Mouse (Mus musculus) layer of hippocampus, adult 11-12 months (tissue): Measurements from ENCODE around the gene Aldh1b1.

Experiments used
- DNase-seq: peaks from one replicate; pipeline ENCODE4 v3.0.0; 2022; ENCODE audit warnings: low spot score

Aldh1b1 gene

GRCm38 (mm10) chr4:45826275-45827040, 27.6 kb downstream of the Aldh1b1 start, which contains the start of gene Igfbpl1:
TSS of gene Igfbpl1 (minus strand) at chr4:45826923.
- no peak for DNase-seq

DNA sequence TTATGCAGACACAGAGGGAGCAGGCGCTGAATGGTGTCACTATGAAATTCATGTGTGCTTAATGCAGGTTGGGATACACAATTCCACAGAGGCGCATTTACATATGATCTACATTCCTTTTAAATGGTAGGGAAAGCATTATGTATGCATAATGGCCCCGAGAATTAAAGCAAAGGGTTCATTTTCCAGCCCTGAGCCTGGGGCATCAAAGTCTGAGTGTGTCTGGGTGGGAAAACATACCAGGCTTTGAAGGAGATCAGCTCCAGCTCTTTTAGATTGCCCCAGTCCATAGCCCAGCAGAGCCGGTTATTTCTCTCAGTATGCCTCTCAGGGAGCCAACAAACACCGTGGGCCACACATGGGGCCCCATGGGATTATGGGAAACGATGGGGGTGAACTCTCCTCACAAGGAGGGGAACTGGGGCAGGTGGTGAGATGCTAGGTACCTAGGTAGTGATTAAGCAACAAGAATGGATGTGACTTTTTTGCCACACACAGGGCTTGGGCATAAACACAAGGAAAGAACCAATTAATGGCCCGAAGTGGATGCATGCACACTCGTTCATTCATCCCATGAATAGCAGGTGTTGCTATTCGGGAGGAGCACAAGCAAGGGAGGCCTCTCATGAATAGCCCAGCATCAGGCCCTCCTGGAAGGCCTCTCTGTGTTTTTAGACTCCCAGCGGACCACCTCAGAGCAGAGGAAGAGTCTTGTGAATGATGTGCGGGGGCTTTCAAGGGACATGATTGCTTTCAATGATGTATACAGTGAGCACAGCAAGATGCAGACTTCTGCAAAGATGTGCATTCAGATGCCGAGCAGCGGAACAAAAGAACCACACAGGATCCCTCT, 31.3 kb downstream of the Aldh1b1 start:
- no peak for DNase-seq

- no peak for DNase-seq
These were observed 33.2 kb downstream of the Aldh1b1 start for GRCm38 (mm10) chr4:45831996-45832395.

GRCm38 (mm10) chr4:45833461-45833860, 34.6 kb downstream of the Aldh1b1 start:
- DNase-seq: no peak

GRCm38 (mm10) chr4:45844355-45844754, 45.5 kb downstream of the Aldh1b1 start:
- DNase-seq: peak; percentile 34

GRCm38 (mm10) chr4:45846263-45846662, 47.4 kb downstream of the Aldh1b1 start:
- DNase-seq: no peak

- no peak for DNase-seq
These were observed 49.4 kb downstream of the Aldh1b1 start, which contains the start of gene Stra6l for GRCm38 (mm10) chr4:45848109-45848824. TSS of gene Stra6l (plus strand) at chr4:45848664.

- DNase-seq: no peak
These were observed 50.0 kb downstream of the Aldh1b1 start for GRCm38 (mm10) chr4:45848825-45849156.

- no peak for DNase-seq
These were observed 50.6 kb downstream of the Aldh1b1 start for GRCm38 (mm10) chr4:45849419-45849818.

GRCm38 (mm10) chr4:45851640-45852051, 52.8 kb downstream of the Aldh1b1 start:
- DNase-seq: peak; percentile 8

- no peak for DNase-seq
These were observed 54.8 kb downstream of the Aldh1b1 start for GRCm38 (mm10) chr4:45853496-45854246.
